Mouse (Mus musculus) lung, adult 2 months (tissue): ENCODE data around the gene Csnk1d.

Source experiments
- CTCF ChIP-seq: fragments of 200-500 bp; IDR thresholded peaks from 2 replicates; pipeline ENCODE4 v1.5.1; 2011; ENCODE audit warnings: mild to moderate bottlenecking, low read length, control low read depth; ENCODE audit not compliant: insufficient read depth
- POLR2A ChIP-seq: fragments of 200-500 bp; IDR thresholded peaks from 2 replicates; pipeline ENCODE4 v1.6.1; 2011; ENCODE audit warnings: low read depth, mild to moderate bottlenecking, control low read depth, low read length, borderline replicate concordance; ENCODE audit errors: extremely low read depth

- TF ChIP-seq POLR2A (no peak), CTCF (no peak)
Observed at GRCm38 (mm10) chr11:120971237-120971636, 19.9 kb downstream of the Csnk1d start.
